Mouse (Mus musculus) cortical plate, adult 2 months (tissue): ENCODE measurements around the gene Iqsec1.

ENCODE experiments used
- CTCF ChIP-seq: fragments of 200-500 bp; IDR thresholded peaks from 2 replicates; pipeline ENCODE4 v1.5.1; 2011; ENCODE audit warnings: mild to moderate bottlenecking, control low read depth, low read length; ENCODE audit not compliant: insufficient read depth; ENCODE audit errors: extremely low read depth
- POLR2A ChIP-seq: fragments of 200-500 bp; IDR thresholded peaks from 2 replicates; pipeline ENCODE4 v1.6.1; 2011; ENCODE audit warnings: mild to moderate bottlenecking, low read length, control low read depth; ENCODE audit not compliant: insufficient read depth; ENCODE audit errors: extremely low read depth

DNA sequence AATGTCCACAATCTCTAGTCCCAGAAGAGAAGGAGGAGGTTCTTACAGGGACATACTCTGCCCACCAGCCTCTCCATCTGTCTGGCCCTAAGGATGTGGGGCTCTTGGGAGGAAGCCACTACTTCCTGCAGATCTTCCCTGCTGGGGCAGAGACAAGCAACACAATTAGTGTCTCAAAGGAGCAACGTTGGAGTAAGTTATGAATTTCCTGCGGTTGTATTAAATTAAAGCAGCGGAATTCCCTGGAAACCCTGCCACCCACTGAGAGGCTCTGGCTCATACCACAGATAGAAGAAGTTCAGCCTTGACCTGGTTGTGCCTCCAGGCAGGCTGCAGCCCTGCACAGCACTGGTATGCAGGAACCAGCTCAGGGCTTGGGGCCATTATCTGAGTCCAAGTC lies 47.2 kb downstream of the Iqsec1 start:
- no peak for TF ChIP-seq CTCF
- no peak for TF ChIP-seq POLR2A
